Mouse (Mus musculus) R1 (cell line): ENCODE measurements around the gene Adam10.

Experiments
- DNase-seq: peaks from one replicate; pipeline ENCODE4 v3.0.0-alpha.2; 2018; ENCODE audit warnings: low read depth, low spot score

Gene Adam10

GRCm38 (mm10) chr9:70788705-70789104, 109.9 kb downstream of the Adam10 start:
- no peak for DNase-seq

GRCm38 (mm10) chr9:70790621-70791020, 111.8 kb downstream of the Adam10 start:
- no peak for DNase-seq

- peak; percentile 29 for DNase-seq
These were observed 116.0 kb downstream of the Adam10 start for GRCm38 (mm10) chr9:70794643-70795438.

GRCm38 (mm10) chr9:70795439-70795757, 116.6 kb downstream of the Adam10 start:
- DNase-seq = peak; percentile 98

- DNase-seq = no peak
These were observed 122.0 kb downstream of the Adam10 start for GRCm38 (mm10) chr9:70800588-70801315.

GRCm38 (mm10) chr9:70801761-70802160, 123.0 kb downstream of the Adam10 start:
- no peak for DNase-seq

GRCm38 (mm10) chr9:70802816-70803215, 124.0 kb downstream of the Adam10 start:
- no peak for DNase-seq

GRCm38 (mm10) chr9:70806069-70806468, 127.3 kb downstream of the Adam10 start:
- DNase-seq = no peak

- DNase-seq = no peak
These were observed 128.9 kb downstream of the Adam10 start for GRCm38 (mm10) chr9:70807714-70808113.

- peak; percentile 40 for DNase-seq
These were observed 133.8 kb downstream of the Adam10 start for GRCm38 (mm10) chr9:70812551-70812950.

- peak; percentile 50 for DNase-seq
These were observed 138.0 kb downstream of the Adam10 start for GRCm38 (mm10) chr9:70816701-70817305.

GRCm38 (mm10) chr9:70817396-70817795, 138.6 kb downstream of the Adam10 start:
- peak; percentile 93 for DNase-seq

GRCm38 (mm10) chr9:70818739-70819138, 139.9 kb downstream of the Adam10 start:
- no peak for DNase-seq

GRCm38 (mm10) chr9:70824103-70824502, 145.3 kb downstream of the Adam10 start:
- no peak for DNase-seq

- no peak for DNase-seq
These were observed 149.1 kb downstream of the Adam10 start for GRCm38 (mm10) chr9:70827911-70828310.
